Mouse (Mus musculus): ENCODE measurements at regions not wholly inside any gene's neighbourhood (a gene's known extent, or its start where the extent isn't known, plus 50 kb on each side); places are given as distances from the start of the nearest gene placed in this dataset.

GRCm38 (mm10) chr13:107889588-107889984, 154.7 kb upstream of the Smim15 start:
- TF ChIP-seq CTCF (conservative IDR thresholded peaks at IDR 0.05; ENCODE audit: low read length) (no peak), NANOG (IDR thresholded peaks at IDR 0.05; ENCODE audit: borderline replicate concordance, low read length) (no peak), POU5F1 (IDR thresholded peaks at IDR 0.05; ENCODE audit: borderline replicate concordance, low read length) (no peak)

Data from E14TG2a.4 (cell line).